Mouse (Mus musculus) liver, embryonic 14.5 days (tissue): Measurements from ENCODE around the gene Zfp423. TPM values are rescaled to one million over a fixed set of nuclear protein-coding genes. Genes with fewer than 3 reads are reported as not detected.

ENCODE experiments used
- ATAC-seq: fragments of 200-750 bp; cut with Nextera tagmentation; 2 replicates; pipeline ENCODE4 v1.8.0; 2017; ENCODE audit warnings: moderate number of reproducible peaks, mild to moderate bottlenecking, moderate library complexity; ENCODE audit not compliant: insufficient read depth
- DNase-seq, 3 experiments: peaks; one replicate each; pipeline ENCODE4 v3.0.0-alpha.2; 2012 to 2013; ENCODE audit warnings: low read depth in 3 of 3, low spot score in 3 of 3
- H3K27ac ChIP-seq: fragments of 300-500 bp; sonication (generic); 2 replicates; pipeline ENCODE4 v1.5.1; 2014; ENCODE audit warnings: moderate library complexity, mild to moderate bottlenecking, control low read depth, inconsistent platforms
- H3K27me3 ChIP-seq: fragments of 300-500 bp; sonication (generic); 2 replicates; pipeline ENCODE4 v1.6.1; 2014; ENCODE audit warnings: mild to moderate bottlenecking, low read length, moderate library complexity; ENCODE audit not compliant: control insufficient read depth, insufficient read depth
- H3K36me3 ChIP-seq: fragments of 300-500 bp; sonication (generic); replicated peaks from 2 replicates; pipeline ENCODE4 v1.6.1; 2014; ENCODE audit warnings: low read depth; ENCODE audit not compliant: control insufficient read depth, insufficient read depth
- H3K4me1 ChIP-seq, 2 experiments: fragments of 200-500 bp in 1 of 2; fragments of 300-500 bp in 1 of 2; sonication (generic) in 1 of 2; replicated peaks; 2 replicates each; pipeline ENCODE4 v1.6.1; 2012 to 2014; ENCODE audit warnings: antibody characterized with exemption in 1 of 2, inconsistent platforms in 1 of 2, low read length in 1 of 2; ENCODE audit not compliant: control insufficient read depth in 2 of 2, insufficient read depth in 2 of 2
- H3K4me2 ChIP-seq: fragments of 300-500 bp; sonication (generic); 2 replicates; pipeline ENCODE4 v1.6.1; 2014; ENCODE audit warnings: low read depth, mild to moderate bottlenecking, control low read depth, moderate library complexity
- H3K4me3 ChIP-seq, 2 experiments: fragments of 200-500 bp in 1 of 2; fragments of 300-500 bp in 1 of 2; sonication (generic) in 1 of 2; 2 replicates each; pipeline ENCODE4 v1.5.1; 2012 to 2014; ENCODE audit warnings: low read depth in 2 of 2, low read length in 2 of 2, mild to moderate bottlenecking in 2 of 2, control low read depth in 1 of 2, inconsistent platforms in 1 of 2, moderate library complexity in 1 of 2; ENCODE audit not compliant: insufficient read depth in 1 of 2
- H3K9ac ChIP-seq: fragments of 300-500 bp; sonication (generic); replicated peaks from 2 replicates; pipeline ENCODE4 v1.6.1; 2014; ENCODE audit warnings: mild to moderate bottlenecking, control low read depth, moderate library complexity
- H3K9me3 ChIP-seq: fragments of 300-500 bp; sonication (generic); 2 replicates; pipeline ENCODE4 v1.6.1; 2016; ENCODE audit warnings: low read length, mixed read lengths; ENCODE audit not compliant: control insufficient read depth
- CTCF ChIP-seq: IDR thresholded peaks from 2 replicates; pipeline ENCODE4 v1.5.1; 2016; ENCODE audit warnings: antibody characterized with exemption, low read depth, control low read depth
- EP300 ChIP-seq: IDR thresholded peaks from 2 replicates; pipeline ENCODE4 v1.6.1; 2016; ENCODE audit warnings: antibody characterized with exemption, low read depth
- WGBS: fragments of 180-500 bp; shearing (Covaris S2); extraction: QIAGEN DNeasy Blood & Tissue Kit; methylation state at CpG from one replicate; pipeline ENCODE4 v1.1.7; 2014; ENCODE audit not compliant: insufficient replicate concordance; 5-methylcytosine and 5-hydroxymethylcytosine counted together
- polyA plus RNA-seq, 2 experiments: library from polyadenylated mRNA; depleted of rRNA in 1 of 2; stranded (reverse) in 1 of 2; unstranded in 1 of 2; fragments of >200 nt; fragmentation: Nextera tagmentation in 1 of 2; extraction: Ambion mirVana in 1 of 2; gene quantifications; 2 replicates each; pipeline versions ENCODE4 v1.2.1 to v1.2.3; 2012 to 2014

The Zfp423 gene
- polyA plus RNA-seq, 2 experiments: 0.52 to 0.60 TPM

DNA sequence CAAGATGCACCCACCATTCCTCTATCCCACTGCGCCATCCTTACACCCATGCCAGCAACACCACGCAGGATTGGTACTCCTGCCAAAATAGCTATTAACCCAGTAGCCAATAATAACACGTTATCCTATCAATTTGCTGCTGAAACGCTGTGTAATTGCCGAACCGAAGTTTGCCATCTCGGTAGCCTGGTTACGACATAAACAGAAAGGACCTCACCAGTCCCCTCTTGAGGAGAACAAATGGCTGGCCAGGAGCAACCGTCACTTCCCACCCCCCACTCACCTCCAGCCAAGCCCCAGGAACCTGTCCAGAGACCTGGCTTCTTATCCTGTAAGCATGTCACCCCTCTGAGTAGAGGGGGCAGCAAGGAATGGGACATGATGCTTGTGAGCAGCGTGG lies 156.0 kb downstream of the Zfp423 start:
- H3K9ac ChIP-seq: no peak overlapping the region
- H3K27ac ChIP-seq: no peak overlapping the region
- no peak for DNase-seq
- H3K4me3 ChIP-seq: no peak overlapping the region
- no peak overlapping the region for H3K4me2 ChIP-seq
- no peaks in the 10 kb centered on the region for H3K9me3 ChIP-seq
- WGBS: 51% methylated on average over 10 of the region's 10 CpGs
- no peaks in the 10 kb centered on the region for H3K27me3 ChIP-seq
- no peak for ATAC-seq
- no peaks in the 10 kb centered on the region for H3K36me3 ChIP-seq
- no peaks in the 10 kb centered on the region for H3K4me1 ChIP-seq
- TF ChIP-seq CTCF: no peak
- TF ChIP-seq EP300: no peak

DNA sequence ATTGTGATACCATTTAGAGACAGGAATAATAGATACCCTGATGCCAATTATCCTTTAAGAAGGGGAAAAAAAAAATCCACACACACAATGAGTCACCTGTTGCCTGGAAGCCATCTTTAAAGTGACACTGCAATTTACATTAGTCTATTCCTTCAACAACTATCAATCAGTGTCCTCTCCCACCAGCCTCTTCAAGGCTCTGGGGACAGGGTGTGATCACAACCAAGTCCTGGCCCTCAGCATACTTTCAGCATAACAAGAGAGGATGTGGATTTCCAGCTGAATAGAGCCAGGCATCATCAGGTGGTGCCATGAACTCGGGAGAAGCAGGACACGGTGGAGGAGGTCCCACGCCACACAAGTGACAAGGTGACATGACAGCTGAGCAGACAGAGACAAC lies 156.8 kb downstream of the Zfp423 start:
- Histone ChIP-seq H3K9ac (no peak overlapping the region), H3K9me3 (no peaks in the 10 kb centered on the region), H3K36me3 (no peaks in the 10 kb centered on the region), H3K4me2 (no peak overlapping the region), H3K27me3 (no peaks in the 10 kb centered on the region), H3K4me3 (no peak overlapping the region), H3K27ac (no peak overlapping the region), H3K4me1 (no peaks in the 10 kb centered on the region)
- WGBS: 46% methylated on average over 3 of the region's 3 CpGs
- DNase-seq: no peak
- TF ChIP-seq EP300 (no peak), CTCF (no peak)
- no peak for ATAC-seq

GRCm38 (mm10) chr8:87800121-87800520 lies 159.3 kb downstream of the Zfp423 start:
- DNase-seq: no peak
- Histone ChIP-seq H3K27ac (no peak overlapping the region), H3K4me2 (no peak overlapping the region), H3K9ac (no peak overlapping the region), H3K27me3 (no peaks in the 10 kb centered on the region), H3K9me3 (no peaks in the 10 kb centered on the region), H3K4me1 (no peaks in the 10 kb centered on the region), H3K4me3 (no peak overlapping the region), H3K36me3 (no peaks in the 10 kb centered on the region)
- ATAC-seq: no peak
- TF ChIP-seq CTCF: no peak
- TF ChIP-seq EP300: no peak
- 67% methylated on average over 11 of the region's 11 CpGs for WGBS

DNA sequence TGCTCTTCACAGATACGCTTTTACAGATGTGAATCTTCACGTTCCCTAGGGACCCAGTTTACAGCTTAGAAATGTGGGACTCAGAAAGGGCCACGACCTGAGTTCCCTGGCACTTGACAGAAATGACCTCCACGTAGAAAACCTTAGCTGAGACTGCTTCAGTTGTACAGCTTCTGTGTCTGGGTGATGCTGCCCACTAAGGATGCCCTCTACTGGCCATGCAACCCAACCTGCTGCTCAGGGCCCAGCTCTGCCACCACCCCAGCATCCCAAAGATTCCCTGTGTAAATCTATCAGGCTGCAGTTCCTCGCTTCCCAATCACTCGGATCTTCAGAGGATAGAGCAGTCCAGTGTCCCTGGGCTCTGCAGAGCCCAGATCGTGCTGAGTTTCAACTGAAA lies 163.2 kb downstream of the Zfp423 start:
- Histone ChIP-seq H3K9ac (no peak overlapping the region), H3K27me3 (no peaks in the 10 kb centered on the region), H3K4me1 (no peaks in the 10 kb centered on the region), H3K9me3 (no peaks in the 10 kb centered on the region), H3K36me3 (no peaks in the 10 kb centered on the region), H3K4me3 (no peak overlapping the region), H3K27ac (no peak overlapping the region), H3K4me2 (no peak overlapping the region)
- DNase-seq (no peak), ATAC-seq (no peak)
- TF ChIP-seq CTCF (peak; percentile 39), EP300 (no peak)
- 52% methylated on average over 7 of the region's 7 CpGs for WGBS

GRCm38 (mm10) chr8:87794639-87795038 lies 164.8 kb downstream of the Zfp423 start:
- TF ChIP-seq EP300 (no peak), CTCF (no peak)
- Histone ChIP-seq H3K9me3 (no peaks in the 10 kb centered on the region), H3K4me3 (no peak overlapping the region), H3K4me2 (no peak overlapping the region), H3K4me1 (no peaks in the 10 kb centered on the region), H3K36me3 (no peaks in the 10 kb centered on the region), H3K9ac (no peak overlapping the region), H3K27me3 (no peaks in the 10 kb centered on the region), H3K27ac (no peak overlapping the region)
- 70% methylated on average over 10 of the region's 10 CpGs for WGBS
- ATAC-seq: no peak
- no peak for DNase-seq

- no peaks in the 10 kb centered on the region for H3K4me1 ChIP-seq
- WGBS: 48% methylated on average over 6 of the region's 6 CpGs
- no peak for DNase-seq
- no peak for ATAC-seq
- no peak for TF ChIP-seq EP300
- no peak for TF ChIP-seq CTCF
- H3K4me2 ChIP-seq: no peak overlapping the region
- no peaks in the 10 kb centered on the region for H3K27me3 ChIP-seq
- H3K9me3 ChIP-seq: no peaks in the 10 kb centered on the region
- H3K27ac ChIP-seq: no peak overlapping the region
- H3K9ac ChIP-seq: no peak overlapping the region
- H3K36me3 ChIP-seq: no peaks in the 10 kb centered on the region
- H3K4me3 ChIP-seq: no peak overlapping the region
These were observed 168.3 kb downstream of the Zfp423 start for GRCm38 (mm10) chr8:87791103-87791502.
